Mouse (Mus musculus): ENCODE measurements around the gene Cdk19.

- TF ChIP-seq TAL1 (IDR thresholded peaks at IDR 0.05; ENCODE audit: low read length) = no peak
- TF ChIP-seq GATA1 (IDR thresholded peaks at IDR 0.05; ENCODE audit: low read length) = no peak
Observed at GRCm38 (mm10) chr10:40429081-40429480, 89.7 kb downstream of the Cdk19 start.

Measured in erythroblast, embryonic 14.5 days (primary cell).